In the genomic region with DNA sequence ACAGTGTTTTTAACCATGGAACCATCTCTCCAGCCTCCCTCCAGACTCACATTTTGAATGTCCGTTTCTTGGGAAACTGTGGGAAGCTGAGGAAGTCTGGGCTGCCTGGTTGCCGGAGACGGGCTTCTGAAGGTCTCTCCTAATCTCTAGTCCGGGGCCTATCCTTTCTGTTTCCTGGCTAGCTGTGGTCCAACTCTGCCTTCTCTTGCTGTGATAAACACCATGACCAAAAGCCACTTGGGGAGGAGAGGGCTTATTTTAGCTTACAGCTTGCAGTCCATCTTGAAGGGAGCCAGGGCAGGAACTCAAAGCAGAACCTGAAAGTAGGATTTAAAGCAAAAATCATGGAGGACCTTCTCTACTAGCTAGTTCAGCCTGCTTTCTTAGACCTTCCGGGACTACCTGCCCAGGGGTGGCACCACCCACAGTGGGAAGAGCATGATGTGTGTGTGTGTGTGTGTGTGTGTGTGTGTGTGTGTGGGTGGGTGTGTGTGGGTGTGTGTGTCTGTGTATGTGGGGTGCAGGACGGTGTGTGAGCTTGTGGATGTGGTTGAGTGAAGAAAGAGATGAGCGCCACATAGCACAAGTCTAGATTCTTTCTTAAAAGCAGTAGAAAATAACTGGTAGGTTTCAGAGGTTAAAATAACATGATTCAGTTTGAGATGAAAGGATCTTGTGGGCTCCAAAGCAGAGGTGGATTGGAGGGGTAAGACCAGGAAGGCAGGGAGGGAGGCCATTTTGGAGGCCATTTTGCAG, we compare ENCODE assay signal across 23 mouse cellular contexts.
A peak's percentile ranks its signal among the peaks of the same experiment; 100 is the strongest.
DNase-seq lines count a peak whose midpoint lies in the region; ATAC-seq lines count a peak whose summit lies in the region.
"Had no signal": no experiment of that assay in that cellular context is flagged by ENCODE, and none has a peak within 500 bp of the region (broad histone marks: within the 10 kb centered on the region; RNA-seq: fewer than 3 reads in every experiment).

No protein-coding gene starts in this region.

- no peaks in the 10 kb centered on the region for H3K9me3 ChIP-seq in megakaryocyte, embryonic 14.5 days
- H3K9me3 ChIP-seq in intestine, embryonic 15.5 days, result no peaks in the 10 kb centered on the region
- H3K9me3 ChIP-seq: embryonic facial prominence, embryonic 10.5 days; forebrain, embryonic 15.5 days; heart, embryonic 10.5 days; hindbrain, embryonic 15.5 days; limb, embryonic 15.5 days; neural tube, embryonic 12.5 days had no signal

- peak; percentile 59 for DNase-seq in T-cell, adult 2 months (ENCODE audit: low spot score)
- DNase-seq in thymus, postnatal 0 days (ENCODE audit: low spot score), result peak; percentile 54
- no peak for DNase-seq in left cerebral cortex, postnatal 14 days (ENCODE audit: low spot score in 2 of 2)
- no peak for DNase-seq in kidney, adult 11 months
- DNase-seq: B cell, adult 2 months; cerebellum, adult 11 months; cerebellum, adult 9-11 months; kidney, postnatal 4 days; layer of hippocampus, adult 9-11 months; left cerebral cortex, postnatal 4 days; lung, embryonic 14.5 days; midbrain, embryonic 14.5 days had no signal

- peaks cover 91% of the 10 kb centered on the region for H3K4me1 ChIP-seq in megakaryocyte, embryonic 14.5 days
- H3K4me1 ChIP-seq in intestine, embryonic 15.5 days (replicated peaks), result no peaks in the 10 kb centered on the region
- H3K4me1 ChIP-seq: forebrain, embryonic 15.5 days; hindbrain, embryonic 15.5 days; limb, embryonic 15.5 days; neural tube, embryonic 12.5 days had no signal

- H3K27me3 ChIP-seq in megakaryocyte, embryonic 14.5 days (replicated peaks), result no peaks in the 10 kb centered on the region
- no peaks in the 10 kb centered on the region for H3K27me3 ChIP-seq in intestine, embryonic 15.5 days (replicated peaks)
- H3K27me3 ChIP-seq: forebrain, embryonic 15.5 days; hindbrain, embryonic 15.5 days; limb, embryonic 15.5 days; neural tube, embryonic 12.5 days had no signal

- H3K36me3 ChIP-seq in megakaryocyte, embryonic 14.5 days (replicated peaks; ENCODE audit: low read length), result peaks cover 12% of the 10 kb centered on the region
- H3K36me3 ChIP-seq in intestine, embryonic 15.5 days, result no peaks in the 10 kb centered on the region
- H3K36me3 ChIP-seq: embryonic facial prominence, embryonic 10.5 days; forebrain, embryonic 15.5 days; heart, embryonic 10.5 days; hindbrain, embryonic 15.5 days; limb, embryonic 15.5 days; neural tube, embryonic 12.5 days had no signal

- H3K9ac ChIP-seq in intestine, embryonic 15.5 days, result no peak overlapping the region
- H3K9ac ChIP-seq: forebrain, embryonic 15.5 days; hindbrain, embryonic 15.5 days; limb, embryonic 15.5 days; lung, embryonic 14.5 days; neural tube, embryonic 12.5 days had no signal

- 86% methylated on average over 7 of the region's 7 CpGs for WGBS in intestine, embryonic 15.5 days

- no peak overlapping the region for H3K27ac ChIP-seq in intestine, embryonic 15.5 days
- H3K27ac ChIP-seq: embryonic facial prominence, embryonic 10.5 days; forebrain, embryonic 15.5 days; heart, embryonic 10.5 days; hindbrain, embryonic 15.5 days; left cerebral cortex, adult 2 months; limb, embryonic 15.5 days; neural tube, embryonic 12.5 days had no signal

- intact Hi-C loops in left cerebral cortex, postnatal 14 days (cut with DNase I), result no loop called here

- ATAC-seq in megakaryocyte, adult 5-6 weeks (ENCODE audit: poor library complexity, severe bottlenecking), result no peak
- no peak for ATAC-seq in intestine, embryonic 15.5 days
- ATAC-seq: forebrain, embryonic 15.5 days; intestine, postnatal 0 days had no signal

- no peak overlapping the region for H3K4me2 ChIP-seq in intestine, embryonic 15.5 days (replicated peaks)
- H3K4me2 ChIP-seq: forebrain, embryonic 15.5 days; hindbrain, embryonic 15.5 days; limb, embryonic 15.5 days; lung, embryonic 14.5 days; neural tube, embryonic 12.5 days had no signal

- H3K4me3 ChIP-seq in megakaryocyte, embryonic 14.5 days (replicated peaks), result peak overlapping the region; percentile 82
- H3K4me3 ChIP-seq in intestine, embryonic 15.5 days (replicated peaks), result no peak overlapping the region
- H3K4me3 ChIP-seq: embryonic facial prominence, embryonic 10.5 days; forebrain, embryonic 15.5 days; heart, embryonic 10.5 days; hindbrain, embryonic 15.5 days; left cerebral cortex, adult 2 months; limb, embryonic 15.5 days; neural tube, embryonic 12.5 days had no signal

Comparison
In these comparisons a context has a peak if more than half of its experiments do, and no peak if none do; other contexts are left out.
1. DNase-seq: peak in T-cell, adult 2 months (single experiment) and thymus, postnatal 0 days (single experiment); none in left cerebral cortex, postnatal 14 days (0 of 2) and kidney, adult 11 months (single experiment).